Mouse (Mus musculus) lung, adult 2 months (tissue): ENCODE results near the gene Acta2.

Experiments
- CTCF ChIP-seq: fragments of 200-500 bp; IDR thresholded peaks from 2 replicates; pipeline ENCODE4 v1.5.1; 2011; ENCODE audit warnings: mild to moderate bottlenecking, low read length, control low read depth; ENCODE audit not compliant: insufficient read depth
- POLR2A ChIP-seq: fragments of 200-500 bp; IDR thresholded peaks from 2 replicates; pipeline ENCODE4 v1.6.1; 2011; ENCODE audit warnings: low read depth, mild to moderate bottlenecking, control low read depth, low read length, borderline replicate concordance; ENCODE audit errors: extremely low read depth

- no peak for TF ChIP-seq POLR2A
- TF ChIP-seq CTCF: no peak
These were observed 61.7 kb downstream of the Acta2 start for GRCm38 (mm10) chr19:34193683-34194082.
